Mouse (Mus musculus): Measurements from ENCODE around the gene Zbtb20. TPM values are rescaled to one million over a fixed set of nuclear protein-coding genes. Genes with fewer than 3 reads are reported as not detected.
A peak's percentile ranks its signal among the peaks of the same experiment; 100 is the strongest.

The Zbtb20 gene
- total RNA-seq, 4 experiments from 2014 or later, result 154 to 246 (median 184) TPM

GRCm38 (mm10) chr16:43573181-43573833 is 697.6 kb downstream of the Zbtb20 start:
- DNase-seq, result peak; percentile 50

DNA sequence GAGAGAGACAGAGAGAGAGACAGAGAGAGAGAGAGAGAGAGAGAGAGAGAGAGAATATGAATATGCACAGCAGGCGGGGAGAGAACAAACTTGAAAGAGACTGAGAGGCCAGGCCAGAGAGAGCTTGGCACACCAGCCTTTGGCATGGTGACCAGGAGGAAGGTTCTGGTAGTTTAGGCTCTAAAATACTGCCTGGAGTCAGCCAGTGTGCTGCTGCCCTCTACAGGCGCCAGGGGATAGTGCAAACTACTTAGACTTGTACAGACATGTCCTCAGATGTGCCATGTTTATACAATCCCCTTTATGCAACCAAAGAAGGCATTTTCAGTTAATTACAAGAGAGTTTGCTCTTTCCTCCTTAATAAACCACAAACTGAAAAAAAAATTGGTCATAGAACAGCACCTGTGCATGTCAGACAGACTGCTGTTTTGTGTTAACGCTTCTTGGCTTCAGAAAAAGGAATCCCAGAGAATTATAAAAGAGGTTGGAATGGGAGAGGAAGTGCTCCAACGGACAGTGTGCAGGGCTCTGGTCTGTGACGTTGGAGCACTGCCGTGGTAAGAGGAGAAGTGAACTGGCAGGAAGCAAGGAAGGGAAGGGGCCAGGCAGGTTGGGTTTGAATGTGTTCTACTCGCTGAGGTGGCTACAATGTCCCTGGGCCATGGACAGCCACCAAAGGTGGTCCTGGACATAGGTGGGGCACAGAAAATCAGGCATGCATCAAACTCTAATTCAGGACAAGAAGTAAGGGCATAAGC is 698.5 kb downstream of the Zbtb20 start:
- peak; percentile 91 for DNase-seq

DNA sequence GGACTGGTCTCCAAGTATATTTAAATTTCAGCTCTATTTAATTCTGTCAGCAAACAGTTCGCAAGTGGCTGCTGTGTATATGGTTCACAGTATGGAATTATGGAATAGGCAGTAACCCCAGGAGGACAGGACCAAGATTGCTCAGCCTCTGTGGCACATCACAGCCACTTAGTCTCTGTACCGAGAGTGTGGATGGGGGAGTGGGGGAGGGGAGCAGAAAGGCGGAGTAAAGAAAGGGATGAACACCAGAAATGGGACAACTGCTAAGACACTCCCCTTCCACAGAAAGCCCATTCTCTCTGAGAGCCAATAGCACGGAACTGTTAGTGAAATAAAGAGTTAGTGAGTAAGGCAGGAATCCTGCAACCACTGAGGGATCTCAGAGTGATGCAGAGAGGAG is 699.4 kb downstream of the Zbtb20 start:
- DNase-seq, result no peak

GRCm38 (mm10) chr16:43575507-43575906 is 699.8 kb downstream of the Zbtb20 start:
- DNase-seq, result no peak

DNA sequence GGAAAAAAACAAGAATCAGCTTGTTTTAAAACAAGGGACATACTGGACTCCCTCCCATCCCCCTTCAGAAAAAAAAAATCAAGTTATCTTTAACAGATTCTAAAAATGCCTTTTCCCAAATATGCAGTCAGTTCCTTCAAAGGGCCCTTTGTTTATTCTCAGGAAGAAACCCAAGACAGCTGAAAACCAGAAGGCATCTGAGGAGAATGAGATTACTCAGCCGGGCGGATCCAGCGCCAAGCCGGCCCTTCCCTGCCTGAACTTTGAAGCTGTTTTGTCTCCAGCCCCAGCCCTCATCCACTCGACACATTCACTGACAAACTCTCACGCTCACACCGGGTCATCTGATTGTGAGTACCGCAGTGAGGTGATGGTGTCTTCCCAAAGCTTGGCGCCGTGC is 701.7 kb downstream of the Zbtb20 start:
- DNase-seq, result no peak

DNA sequence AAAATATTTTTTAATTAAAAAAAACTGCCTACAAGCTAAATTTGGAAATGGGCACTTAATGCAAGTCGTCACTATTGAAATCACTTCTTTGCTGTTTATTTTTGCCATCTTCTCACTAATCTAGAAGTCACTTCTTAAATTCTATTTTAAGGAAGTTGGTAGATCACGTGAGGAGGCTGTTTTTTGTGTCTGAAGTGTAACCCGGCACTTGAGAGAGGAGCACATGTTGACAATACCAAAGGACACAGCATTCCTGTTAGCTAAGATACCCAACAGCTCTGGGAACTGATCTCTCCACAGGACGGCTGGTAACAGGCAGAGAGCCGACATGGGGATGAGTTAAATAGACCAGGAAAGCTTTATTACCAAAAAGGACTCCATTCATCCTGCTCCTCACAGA is 702.7 kb downstream of the Zbtb20 start:
- DNase-seq, result no peak

- DNase-seq, result no peak
Observed at GRCm38 (mm10) chr16:43579111-43579510, 703.4 kb downstream of the Zbtb20 start.

DNA sequence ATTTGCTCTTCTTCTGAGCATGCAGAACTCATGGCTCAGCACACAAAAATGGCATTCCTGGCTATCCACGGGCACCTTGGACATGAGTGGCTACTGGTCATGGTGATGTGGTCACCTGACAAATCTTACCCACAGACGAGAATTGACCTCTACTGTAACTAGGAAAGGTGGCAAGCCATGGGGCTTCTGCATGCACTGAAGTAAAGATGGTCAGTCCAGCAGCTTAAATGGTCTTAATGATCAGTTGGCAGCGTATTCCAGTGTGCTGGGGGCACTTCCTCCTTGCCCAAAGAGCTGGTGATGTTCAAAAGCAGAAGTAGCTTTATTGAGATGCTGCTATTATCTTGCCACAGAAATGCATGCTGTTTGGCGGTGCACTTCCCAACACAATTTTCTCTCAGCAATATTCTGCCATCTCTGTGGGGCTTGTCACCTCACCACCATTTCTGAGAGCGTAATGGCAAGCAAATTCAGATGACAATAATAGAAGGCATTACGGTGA is 704.7 kb downstream of the Zbtb20 start:
- no peak for DNase-seq

- DNase-seq, result no peak
Observed at GRCm38 (mm10) chr16:43581551-43581950, 705.9 kb downstream of the Zbtb20 start.

DNA sequence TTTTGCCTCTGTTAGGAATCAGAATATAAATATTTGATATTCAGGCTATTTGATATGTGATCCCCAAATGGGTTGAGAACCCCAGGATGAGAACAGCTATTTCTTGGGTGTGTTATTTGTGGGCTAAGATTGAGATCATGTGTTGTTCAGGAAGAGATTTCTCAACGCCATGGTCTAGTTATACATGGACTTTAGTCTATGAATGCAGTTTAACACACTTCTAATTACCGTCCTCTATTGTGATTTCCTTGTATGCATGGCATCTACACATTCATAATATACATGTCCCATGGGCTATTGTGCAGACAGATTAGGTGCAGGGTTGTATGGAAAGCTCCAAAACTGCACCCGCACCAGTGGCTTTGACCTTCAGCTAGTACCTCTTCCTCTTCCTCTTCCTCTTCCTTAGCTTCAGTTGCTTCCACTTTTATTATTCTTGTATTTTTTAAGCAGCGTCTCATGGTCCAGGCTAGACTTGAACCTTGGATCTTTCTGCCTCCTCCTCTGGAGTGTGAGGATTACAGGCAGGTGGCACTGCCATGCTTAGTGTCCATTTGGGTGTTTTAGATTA is 711.3 kb downstream of the Zbtb20 start:
- no peak for DNase-seq

- DNase-seq, result no peak
Observed at GRCm38 (mm10) chr16:43590704-43591493, 715.2 kb downstream of the Zbtb20 start.

DNA sequence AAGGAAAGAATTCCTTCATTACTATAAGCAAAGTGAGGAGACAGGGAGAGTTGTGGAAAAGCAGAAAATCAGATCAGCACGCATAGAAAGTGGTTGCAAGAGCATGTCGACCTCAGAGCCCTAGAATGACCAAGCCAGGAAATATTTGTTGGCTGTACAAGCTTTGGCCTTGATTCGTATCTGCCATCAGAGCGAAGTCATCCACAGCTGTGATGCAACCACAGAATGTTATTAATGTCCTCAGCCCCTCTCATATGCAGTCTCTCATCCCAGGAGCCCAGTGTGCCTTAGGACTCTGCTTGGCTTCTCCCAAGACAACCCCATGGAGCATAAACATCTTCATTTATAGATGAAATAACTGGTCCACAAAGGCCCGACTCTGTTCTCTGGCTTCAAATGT is 716.4 kb downstream of the Zbtb20 start:
- peak; percentile 78 for DNase-seq

DNA sequence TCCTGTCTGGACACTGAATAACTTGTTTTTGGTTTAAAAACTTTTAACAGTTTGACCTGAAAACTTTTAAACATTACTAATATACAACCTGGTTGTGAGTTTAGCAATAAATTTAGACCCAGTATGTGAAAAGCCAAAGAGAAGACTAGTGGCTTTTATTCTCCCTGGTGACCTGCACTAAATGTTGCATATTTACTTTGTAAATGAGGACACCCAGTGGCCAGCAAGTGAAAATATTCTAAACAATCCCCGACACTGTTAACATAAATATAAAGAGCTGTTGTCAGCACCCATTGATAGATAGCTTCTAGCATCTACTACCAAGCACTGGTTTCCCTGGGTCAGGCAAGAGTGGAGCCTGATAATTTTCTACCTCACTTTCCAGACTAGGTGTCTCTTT is 717.1 kb downstream of the Zbtb20 start:
- no peak for DNase-seq

DNA sequence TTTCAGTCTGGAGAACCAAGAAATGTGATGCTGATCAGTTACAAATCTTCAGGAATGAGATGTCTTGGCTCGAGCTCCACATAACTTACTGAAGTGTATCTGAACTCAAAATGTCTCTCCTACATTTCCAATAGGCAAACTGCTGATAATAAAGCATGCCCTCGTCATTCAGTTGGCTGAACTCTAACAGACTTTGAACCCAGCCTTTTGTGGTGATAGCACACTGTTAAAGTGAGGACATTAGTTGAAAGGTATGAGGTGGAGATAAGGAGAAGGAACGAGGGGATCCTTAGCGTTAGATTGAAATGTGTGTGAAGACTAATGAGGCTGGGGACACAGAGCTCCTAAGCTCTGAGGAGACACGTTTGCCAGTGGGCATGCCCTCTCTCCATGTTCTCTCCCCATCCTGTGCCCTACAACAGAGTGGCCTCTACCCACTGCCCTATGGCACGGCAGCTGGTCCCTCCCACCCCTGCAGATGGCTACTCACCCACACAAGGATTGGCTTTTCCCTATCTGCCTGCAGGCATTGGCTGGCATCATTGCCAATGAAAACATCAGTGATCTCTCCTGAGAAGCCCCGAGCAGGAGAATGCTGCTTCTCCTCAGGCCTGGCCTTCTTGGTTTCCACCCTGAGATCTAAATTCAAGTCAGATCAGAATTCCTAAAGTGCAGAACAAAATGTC is 721.8 kb downstream of the Zbtb20 start:
- no peak for DNase-seq

DNA sequence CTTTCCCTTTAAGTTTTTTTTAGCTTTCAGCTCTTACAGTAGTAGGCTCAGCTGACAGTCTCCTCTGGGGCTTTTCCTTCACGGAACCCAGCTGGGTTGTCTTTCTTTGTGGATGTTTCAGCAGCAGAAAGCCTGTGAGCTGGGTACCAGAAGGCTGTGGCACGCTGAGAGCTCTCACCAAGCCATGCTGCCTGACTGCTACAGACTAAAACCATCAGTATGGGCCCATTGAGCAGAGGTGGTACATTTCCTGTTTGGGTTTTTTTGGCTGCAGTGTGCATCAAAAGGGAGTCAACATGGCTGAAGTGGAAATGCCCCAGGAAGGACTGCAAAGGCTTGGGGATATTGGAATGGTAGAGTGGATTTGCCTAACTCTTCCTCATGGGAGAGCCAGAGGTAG is 724.0 kb downstream of the Zbtb20 start:
- no peak for DNase-seq

DNA sequence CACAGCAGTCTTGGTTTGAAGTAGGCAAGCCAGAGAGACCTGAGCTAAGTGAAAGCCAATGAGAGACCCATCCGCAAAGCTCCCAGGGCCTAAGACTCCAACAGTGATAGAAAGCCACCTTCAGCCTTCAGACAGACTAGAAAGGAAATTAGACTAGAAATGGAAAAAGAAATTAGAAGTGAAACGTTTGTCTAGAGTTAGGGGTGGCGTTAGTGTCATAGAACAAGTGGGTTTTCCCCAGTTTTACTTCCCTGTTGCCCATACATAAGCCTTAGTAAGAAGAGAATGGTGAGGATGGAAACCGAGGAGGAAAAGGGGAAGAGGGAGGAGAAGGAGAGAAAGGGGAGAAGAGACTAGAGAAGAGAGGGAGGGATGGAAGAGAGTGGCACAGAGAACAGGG is 726.9 kb downstream of the Zbtb20 start:
- no peak for DNase-seq

DNA sequence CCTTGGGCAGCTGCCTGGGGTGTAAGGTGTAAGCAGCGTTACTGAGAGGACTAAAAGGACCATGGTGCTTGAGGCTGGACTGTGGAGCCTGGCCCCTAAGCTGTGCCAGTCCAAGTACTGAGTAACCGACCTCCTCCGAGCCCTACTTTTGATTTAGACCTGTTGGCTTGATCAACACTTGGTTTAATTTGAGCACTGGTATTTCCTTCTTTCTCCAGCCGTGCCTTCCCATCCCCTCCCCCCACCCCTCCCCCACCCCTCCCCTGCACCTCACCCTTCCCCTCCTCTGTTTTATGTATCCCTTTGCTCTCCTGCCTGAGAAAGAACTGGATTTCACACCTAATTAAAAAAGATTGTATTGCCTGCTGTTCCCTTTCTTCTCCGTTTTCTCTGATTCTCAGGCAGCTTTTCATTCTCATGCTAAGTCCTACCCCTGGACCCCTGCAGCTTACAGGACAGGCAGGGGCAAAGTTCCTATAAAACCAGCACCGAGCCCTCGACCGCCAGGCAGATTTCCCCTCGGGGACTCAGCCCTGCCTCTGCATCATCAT is 728.0 kb downstream of the Zbtb20 start:
- DNase-seq, result no peak

DNA sequence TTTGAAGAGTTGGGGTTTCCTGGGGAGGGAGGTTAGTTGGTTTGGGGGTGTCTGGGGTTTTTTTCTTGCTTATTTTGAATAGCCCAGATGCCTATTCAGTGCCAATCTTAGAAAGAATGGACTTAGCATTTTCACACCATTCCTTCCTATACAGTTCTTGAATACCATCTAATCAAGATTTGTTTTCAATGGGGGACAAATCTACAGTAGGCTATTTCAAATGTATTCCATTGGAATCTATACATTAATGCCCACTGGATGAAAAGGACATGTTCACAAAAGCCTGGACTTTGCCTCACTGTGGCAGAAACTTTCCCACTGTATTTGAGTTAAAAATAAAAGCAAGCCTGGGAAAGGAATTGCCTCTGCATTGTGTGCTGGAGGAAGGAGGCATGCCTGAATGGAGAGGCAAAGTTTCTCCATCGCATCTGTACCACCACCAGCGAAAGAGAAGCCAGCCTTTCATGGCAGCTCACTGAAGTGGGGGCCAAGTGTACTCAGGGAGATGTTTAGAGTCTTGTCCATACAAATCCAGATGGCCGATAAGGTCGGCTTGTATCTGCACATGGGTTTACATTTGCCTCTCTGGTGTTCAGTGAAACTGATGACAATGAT is 728.8 kb downstream of the Zbtb20 start:
- DNase-seq, result no peak

DNA sequence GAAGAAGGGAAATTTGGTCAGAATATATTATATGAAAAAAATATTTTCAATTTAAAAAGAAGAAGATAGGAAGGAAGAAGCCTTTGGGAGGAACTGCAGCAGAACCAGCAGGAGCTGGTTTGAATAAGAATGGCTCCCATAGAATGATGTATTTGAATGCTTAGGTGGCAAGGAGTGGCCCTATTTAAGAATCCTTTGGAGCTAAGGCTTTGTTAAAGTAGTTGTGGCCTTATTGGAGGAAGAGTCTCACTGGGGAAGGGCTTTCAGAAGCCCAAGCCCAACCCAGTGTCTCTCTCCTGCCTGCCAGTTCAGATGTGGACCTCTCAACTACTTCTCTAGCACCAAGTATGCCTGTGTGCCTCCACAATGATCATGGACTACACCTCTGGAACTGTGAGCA is 731.4 kb downstream of the Zbtb20 start:
- no peak for DNase-seq

DNA sequence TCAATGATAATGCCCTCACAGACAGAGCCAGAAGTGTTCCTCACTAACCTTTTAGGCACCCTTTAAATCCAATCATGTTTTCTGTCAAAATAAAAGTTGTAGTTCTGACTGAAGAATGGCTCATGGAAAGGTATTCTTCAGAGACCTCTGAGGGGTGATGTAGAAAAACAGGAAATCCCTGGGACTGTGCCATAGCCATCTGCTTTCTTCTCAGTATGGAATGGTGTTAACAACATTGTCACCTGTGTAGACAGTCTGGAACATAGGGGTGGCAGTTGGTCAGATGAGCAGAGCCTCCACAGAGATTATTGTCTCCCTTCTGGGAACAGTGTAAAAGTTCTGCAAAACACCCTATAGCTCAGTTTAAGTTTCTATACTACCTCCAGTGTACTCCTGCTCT is 732.4 kb downstream of the Zbtb20 start:
- no peak for DNase-seq

- DNase-seq, result no peak
Observed at GRCm38 (mm10) chr16:43610375-43610774, 734.7 kb downstream of the Zbtb20 start.

- DNase-seq, result no peak
Observed at GRCm38 (mm10) chr16:43616348-43616747, 740.7 kb downstream of the Zbtb20 start.

Data from adrenal gland, adult 8-10 months (tissue).